Mouse (Mus musculus) mesoderm, embryonic 11.5 days (tissue): ENCODE measurements around the gene Alkbh5.

Experiments used
- DNase-seq: peaks from one replicate; pipeline ENCODE4 v3.0.0-alpha.2; 2012; ENCODE audit warnings: low read depth, low spot score

The Alkbh5 gene

GRCm38 (mm10) chr11:60536180-60536858 is at the start of gene Alkbh5:
Gene Alkbh5, plus strand, starts transcription at chr11:60536381.
- peak; percentile 30 for DNase-seq

- no peak for DNase-seq
These were observed 43.5 kb upstream of the Alkbh5 start for GRCm38 (mm10) chr11:60492726-60493125.

DNA sequence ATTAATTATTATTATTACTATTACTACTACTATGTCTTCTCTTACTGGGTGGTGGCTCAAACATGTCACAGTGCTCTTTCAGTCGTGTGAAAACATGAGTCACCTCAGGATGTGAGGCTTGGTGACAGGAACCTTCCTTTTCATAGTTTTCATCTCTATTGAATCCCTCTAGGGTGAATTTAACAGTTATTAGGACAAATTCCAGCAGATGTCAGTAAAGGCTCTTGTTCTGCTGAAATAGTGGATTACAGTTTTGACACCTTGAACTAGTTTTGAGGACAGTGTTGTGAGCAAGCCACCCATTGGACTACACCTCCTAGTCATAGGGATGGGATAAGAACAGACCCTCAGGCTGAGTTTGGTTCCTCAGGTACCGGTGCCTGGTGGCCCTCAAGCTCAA is 40.5 kb upstream of the Alkbh5 start:
- no peak for DNase-seq

GRCm38 (mm10) chr11:60507281-60507680 is 28.9 kb upstream of the Alkbh5 start:
- no peak for DNase-seq

DNA sequence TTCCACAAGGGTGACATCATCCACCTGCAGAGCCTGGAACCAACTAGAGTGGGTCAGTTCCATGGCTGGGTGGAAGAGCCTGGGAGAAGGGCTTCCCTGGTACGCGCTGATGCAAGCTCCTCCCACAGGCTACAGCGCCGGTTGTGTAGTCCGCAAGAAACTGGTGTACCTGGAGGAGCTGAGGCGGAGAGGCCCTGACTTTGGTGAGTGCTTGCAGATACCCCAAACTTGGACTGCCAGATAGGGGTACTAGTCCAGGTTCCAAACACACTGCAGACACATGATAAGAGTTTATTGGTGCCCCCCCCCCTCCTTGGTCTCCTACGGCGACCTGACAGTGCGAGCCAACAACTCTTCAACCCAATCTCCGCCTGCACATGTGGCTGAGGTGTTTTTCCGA is 27.2 kb upstream of the Alkbh5 start:
- no peak for DNase-seq

DNA sequence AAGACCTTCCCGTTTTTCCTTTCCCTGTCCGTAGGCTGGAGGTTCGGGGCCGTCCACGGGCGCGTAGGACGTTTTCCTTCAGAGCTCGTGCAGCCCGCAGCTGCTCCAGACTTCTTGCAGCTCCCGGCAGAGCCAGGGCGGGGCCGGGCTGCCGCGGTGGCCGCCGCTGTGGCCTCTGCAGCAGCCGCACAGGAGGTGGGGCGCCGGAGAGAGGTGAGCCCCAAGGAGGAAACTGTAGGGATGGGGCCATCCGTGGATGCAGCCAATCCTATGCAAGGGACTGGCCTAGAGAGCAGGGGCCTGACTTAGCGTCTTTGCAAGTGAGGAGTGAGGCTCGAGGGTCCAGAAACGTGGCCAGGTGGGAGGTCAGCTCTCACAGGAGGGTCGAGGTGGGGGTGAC is 26.7 kb upstream of the Alkbh5 start:
- peak; percentile 18 for DNase-seq

GRCm38 (mm10) chr11:60511893-60512292 is 24.3 kb upstream of the Alkbh5 start:
- DNase-seq, result no peak

- DNase-seq, result no peak
These were observed 23.7 kb upstream of the Alkbh5 start for GRCm38 (mm10) chr11:60512520-60512919.

DNA sequence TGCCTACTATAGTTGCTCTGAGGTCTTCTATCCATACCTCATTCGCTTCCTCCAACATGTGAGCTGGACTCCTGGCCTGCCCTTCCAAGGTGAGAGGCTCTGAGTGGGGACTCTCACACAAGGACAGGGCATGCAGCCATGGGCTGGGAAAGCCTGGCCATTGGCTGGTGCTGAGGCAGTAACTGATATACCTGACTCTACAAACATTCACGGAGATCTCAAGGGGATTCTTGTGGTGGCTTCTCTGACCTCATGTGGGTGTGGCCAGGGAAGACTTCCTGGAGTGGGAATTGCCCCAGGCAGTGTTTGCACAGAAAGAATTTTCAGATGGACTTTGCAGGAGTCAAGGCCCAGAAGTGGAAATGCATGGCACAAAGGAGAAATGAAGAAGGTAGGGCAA is 21.2 kb upstream of the Alkbh5 start:
- no peak for DNase-seq

DNA sequence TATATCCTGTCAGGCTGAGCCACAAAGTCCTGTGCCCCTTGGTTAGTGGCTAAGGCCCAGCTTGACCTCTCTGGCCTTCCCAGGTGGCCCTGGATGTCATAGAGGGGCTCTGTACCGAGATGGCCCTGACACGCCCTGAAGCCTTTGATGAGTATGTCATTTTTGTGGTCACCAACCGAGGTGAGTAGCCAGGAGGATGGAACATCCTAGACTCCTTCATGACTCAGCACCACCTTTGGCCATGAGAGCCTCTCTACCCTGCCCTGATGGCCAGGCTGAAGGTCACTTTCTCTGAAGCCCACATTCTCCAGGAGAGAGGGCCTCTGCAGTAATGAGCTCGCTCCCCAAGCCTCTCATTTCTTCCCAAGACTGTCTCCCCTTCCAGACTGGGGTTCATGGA is 17.9 kb upstream of the Alkbh5 start:
- no peak for DNase-seq

DNA sequence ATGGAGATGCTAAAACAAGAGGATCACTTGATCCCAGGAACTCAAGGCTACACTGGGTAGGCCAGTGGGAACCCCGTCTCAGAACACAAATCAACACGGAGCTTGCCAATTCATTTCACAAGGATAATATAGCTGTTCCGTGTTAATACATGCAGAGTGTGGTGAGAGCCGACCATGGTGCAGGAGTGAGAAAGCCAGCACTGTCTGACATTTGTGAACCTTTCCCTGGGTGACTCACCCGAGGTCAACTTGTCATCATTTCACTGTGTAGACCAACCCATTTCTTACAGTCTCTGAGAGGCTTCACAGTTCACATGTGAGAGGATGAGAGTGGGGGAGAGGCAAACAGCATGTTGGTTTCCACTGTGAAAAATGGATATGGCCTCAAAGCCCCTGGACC is 14.2 kb upstream of the Alkbh5 start:
- DNase-seq, result no peak

DNA sequence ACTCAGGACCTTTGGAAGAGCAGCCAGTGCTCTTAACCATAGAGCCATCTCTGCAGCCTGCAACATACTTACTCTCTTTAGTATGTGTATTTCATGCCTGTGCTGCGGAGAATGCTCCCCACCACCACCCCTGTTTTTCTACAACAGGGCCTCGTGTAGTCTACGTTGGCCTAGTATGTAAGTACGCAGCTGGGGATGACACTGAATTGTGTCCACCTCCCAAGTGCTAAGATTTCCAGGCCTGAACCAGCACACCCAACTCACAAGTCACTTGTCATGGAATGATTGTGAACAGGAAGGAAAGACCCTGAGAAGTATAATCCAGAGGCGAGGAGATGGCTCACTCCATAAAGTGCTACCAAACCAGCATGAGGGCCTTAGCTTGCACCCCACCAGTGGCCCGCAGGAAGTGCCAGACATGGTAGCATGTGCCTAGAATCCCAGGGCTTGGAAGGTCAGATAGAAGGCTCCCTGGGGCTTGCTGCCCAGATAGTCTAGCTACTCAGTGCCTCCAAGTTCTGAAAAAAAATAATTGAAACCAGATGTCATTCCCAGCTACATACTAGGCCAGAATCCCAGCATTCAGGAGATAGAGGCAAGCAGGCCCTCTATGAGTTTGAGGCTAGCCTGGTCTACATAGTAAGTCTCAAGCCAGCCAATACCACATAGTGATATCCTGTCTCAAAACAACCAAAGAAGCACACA is 13.4 kb upstream of the Alkbh5 start:
- no peak for DNase-seq

GRCm38 (mm10) chr11:60526461-60526860 is 9.7 kb upstream of the Alkbh5 start:
- DNase-seq, result no peak

- DNase-seq, result no peak
These were observed 505 bp upstream of the Alkbh5 start for GRCm38 (mm10) chr11:60535676-60536075.

GRCm38 (mm10) chr11:60536859-60537467 is 782 bp downstream of the Alkbh5 start:
- DNase-seq, result peak; percentile 94

DNA sequence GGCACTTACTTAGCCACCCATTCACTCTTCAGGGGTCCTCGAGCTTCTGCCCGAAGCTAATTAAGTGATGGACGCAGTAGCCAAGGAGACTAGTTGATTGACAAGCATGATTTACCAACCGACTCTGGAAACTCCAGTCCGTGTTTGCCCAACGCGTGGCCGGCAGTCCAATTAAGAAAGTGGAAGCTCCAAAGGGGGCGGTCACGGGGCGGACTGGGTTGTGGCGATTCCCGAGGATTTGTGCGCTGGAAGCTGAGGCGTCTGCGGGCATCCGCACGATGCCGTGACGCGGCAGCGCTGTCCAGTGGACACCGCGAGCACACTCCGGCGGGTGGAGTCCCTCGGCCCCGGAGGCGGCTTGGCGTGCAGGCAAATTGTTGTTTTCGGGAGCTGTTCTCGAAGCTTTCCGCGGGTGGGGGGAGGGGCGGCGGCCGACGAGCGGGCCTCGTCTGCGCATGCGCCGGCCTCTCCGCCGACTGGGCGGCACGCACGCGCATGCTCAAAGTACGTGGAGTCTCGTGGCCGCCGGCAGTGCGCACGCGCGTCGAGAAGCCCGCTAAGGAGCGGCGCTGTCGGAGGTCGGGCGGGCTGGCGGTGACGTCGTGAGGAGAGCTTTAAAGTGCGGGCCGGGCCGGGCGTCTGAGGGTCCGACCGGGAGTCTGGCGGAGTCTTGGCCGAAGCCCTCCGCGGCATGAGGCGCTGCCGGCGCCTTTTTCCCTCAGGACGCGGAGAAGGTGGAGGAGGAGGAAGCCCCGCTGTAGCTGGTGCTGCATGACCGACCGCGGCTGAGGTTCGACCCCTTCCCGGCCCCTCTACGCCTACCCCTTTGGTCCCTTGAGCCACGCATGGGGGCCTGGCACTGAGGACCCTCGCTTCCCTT is 1.5 kb downstream of the Alkbh5 start:
- DNase-seq, result peak; percentile 97

- DNase-seq, result peak; percentile 58
These were observed 2.4 kb downstream of the Alkbh5 start for GRCm38 (mm10) chr11:60538371-60539281.

- no peak for DNase-seq
These were observed 3.4 kb downstream of the Alkbh5 start for GRCm38 (mm10) chr11:60539540-60539939.

DNA sequence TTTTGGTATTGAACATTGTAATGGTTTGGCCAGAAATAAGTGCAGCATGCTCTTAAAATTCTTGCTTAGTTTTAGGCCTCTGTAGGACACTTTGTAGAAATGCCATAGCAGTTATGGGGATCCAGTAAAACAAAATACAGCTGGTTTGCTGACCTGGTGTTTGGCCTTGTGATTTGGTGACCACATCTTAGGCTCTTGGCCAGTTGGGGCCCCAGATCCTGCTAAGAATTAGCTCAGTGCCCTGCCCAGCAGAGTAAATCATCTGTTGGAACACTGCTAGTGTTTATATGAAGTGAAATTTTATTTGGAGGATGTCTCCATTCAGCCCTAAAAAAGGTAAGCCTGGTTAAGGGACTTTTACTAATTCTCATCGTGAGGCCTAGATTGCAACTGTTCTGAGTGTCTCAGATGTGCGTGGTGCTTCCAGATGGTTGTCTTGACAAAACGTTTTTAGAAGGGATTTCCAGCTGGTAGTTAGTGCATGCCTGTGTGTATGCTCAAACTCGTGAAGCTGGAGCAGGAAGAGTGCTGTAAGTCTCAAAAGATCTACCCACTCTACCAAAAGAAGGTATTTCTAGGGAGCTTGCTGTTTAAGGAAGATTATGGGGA is 3.9 kb downstream of the Alkbh5 start:
- DNase-seq, result no peak

DNA sequence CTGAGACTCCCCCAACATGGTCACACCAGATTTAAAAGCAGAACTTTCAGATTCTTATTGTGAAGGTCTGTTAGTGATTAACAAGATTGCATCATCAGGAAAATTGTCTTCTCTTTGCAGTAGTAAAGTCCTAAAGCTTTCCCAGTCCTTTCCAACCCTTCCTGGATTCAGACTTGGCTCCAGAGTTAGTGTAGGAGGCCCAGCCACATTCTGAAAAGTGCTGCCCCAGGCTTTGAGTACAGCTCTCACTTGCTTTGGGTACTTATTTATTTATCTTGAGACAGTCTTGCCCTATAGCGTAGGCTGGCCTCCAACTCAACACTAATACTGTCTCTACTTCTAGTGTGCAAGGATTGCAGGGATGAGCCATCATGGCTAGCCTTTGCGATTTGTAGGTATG is 4.6 kb downstream of the Alkbh5 start:
- DNase-seq, result no peak
